Mouse (Mus musculus) neutrophil, adult 5-6 weeks (primary cell): ENCODE data around the gene Tcp11x2. TPM values are rescaled to one million over a fixed set of nuclear protein-coding genes. Genes with fewer than 3 reads are reported as not detected.
A peak's percentile ranks its signal among the peaks of the same experiment; 100 is the strongest.

Source experiments
- ATAC-seq: fragments of 151-379, 151-347 bp; 2 replicates; pipeline ENCODE4 v1.8.0; 2017; ENCODE audit warnings: mild to moderate bottlenecking, moderate TSS enrichment; ENCODE audit not compliant: insufficient number of reproducible peaks, poor library complexity, low FRiP score, severe bottlenecking; ENCODE audit errors: extremely low read depth
- total RNA-seq: library from RNA; stranded (forward); fragments of 200-1000 nt; gene quantifications from 2 replicates; pipeline ENCODE4 v1.2.3, GENCODE M21; 2017

The Tcp11x2 gene
- total RNA-seq = not detected in 2 replicates

- no peak for ATAC-seq
Measured at GRCm38 (mm10) chrX:135693633-135694032, at the start of gene Tcp11x2. Tcp11x2 (minus strand) TSS chrX:135693790.

DNA sequence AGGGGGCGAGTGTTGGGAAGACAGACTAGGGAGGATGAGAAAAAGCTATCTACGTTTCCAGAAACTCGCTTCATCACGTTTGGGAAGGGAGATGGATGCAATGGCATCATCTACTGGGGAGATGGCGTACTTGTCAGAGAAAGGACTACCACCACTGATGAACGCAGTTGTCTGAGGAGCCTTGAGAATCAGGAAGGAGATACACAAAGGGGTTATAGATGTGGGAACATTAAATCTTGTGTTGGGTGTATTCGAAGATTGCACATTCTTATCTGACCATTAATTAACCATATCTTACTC is 49.4 kb upstream of the Tcp11x2 start:
- no peak for ATAC-seq

DNA sequence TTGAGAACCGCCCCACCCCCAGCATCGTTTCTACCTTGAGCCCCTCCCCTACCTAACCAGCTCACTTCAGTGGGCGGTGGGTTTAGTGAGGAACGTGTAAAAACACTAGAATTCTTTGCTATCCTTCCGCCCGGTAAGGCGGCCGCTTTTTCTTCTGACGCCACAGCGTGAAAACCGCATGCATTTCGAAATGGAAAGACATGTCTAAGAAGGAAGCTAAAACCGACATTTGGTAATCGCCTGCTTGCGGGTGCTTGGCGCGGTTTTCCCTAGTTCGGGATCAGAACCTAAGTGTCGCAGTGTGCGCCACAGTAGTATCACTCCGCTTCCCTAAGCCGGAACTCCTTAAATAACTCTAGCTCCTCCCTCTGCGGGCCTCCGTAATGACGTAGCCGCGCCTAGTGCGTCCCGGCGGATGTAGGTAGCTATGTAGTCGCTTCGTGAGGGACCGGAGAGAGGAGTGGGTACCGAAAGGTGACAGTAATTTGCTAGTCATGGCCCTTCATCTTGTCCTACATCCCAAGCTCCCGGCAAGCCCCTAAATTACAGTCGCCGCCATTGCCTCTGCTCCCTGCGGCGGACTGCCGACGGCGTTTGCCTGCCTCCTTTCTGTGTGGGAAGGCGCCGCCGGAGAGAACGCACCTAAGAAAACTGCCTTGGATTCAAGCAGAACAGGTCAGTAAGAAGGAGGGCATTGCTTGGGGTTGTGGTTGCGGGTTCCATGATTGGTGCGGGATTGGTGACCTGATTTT is 48.9 kb upstream of the Tcp11x2 start, which contains the start of the genes Armcx5 and Gprasp1:
Armcx5 (plus strand) TSS at position 430 of the 752 bp plus-strand sequence.
Gprasp1 (plus strand) TSS at position 430 of the 752 bp plus-strand sequence.
- ATAC-seq = peak; percentile 99

- ATAC-seq = peak; percentile 59
Measured at GRCm38 (mm10) chrX:135738730-135739520, 45.3 kb upstream of the Tcp11x2 start.

- ATAC-seq = no peak
Measured at GRCm38 (mm10) chrX:135725161-135725560, 31.6 kb upstream of the Tcp11x2 start, which contains the start of gene Tmsb15a. Tmsb15a (minus strand) TSS chrX:135725261.

GRCm38 (mm10) chrX:135712845-135713244 is 19.3 kb upstream of the Tcp11x2 start:
- ATAC-seq = no peak

DNA sequence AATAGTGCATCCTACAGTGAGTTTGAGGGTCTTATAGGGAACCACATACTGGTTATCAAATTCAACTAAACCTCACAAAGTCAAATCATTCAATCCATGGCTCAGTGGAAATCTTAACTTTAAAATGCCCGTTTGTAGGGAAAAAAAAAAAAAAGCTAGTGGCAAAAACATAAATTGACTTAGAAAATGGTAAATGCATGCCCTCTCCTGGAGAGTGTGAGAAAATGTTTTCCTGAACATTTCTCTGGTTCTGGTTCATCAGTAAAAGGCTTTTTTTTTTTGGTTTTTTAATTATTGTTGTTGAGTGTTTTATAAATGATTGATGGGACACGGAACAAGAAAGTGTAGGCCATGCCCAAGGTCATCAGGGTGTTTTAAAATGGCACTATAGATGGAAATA is 10.8 kb upstream of the Tcp11x2 start:
- no peak for ATAC-seq

- no peak for ATAC-seq
Measured at GRCm38 (mm10) chrX:135703111-135703510, 9.5 kb upstream of the Tcp11x2 start.

- no peak for ATAC-seq
Measured at GRCm38 (mm10) chrX:135687802-135688201, 5.8 kb downstream of the Tcp11x2 start.

DNA sequence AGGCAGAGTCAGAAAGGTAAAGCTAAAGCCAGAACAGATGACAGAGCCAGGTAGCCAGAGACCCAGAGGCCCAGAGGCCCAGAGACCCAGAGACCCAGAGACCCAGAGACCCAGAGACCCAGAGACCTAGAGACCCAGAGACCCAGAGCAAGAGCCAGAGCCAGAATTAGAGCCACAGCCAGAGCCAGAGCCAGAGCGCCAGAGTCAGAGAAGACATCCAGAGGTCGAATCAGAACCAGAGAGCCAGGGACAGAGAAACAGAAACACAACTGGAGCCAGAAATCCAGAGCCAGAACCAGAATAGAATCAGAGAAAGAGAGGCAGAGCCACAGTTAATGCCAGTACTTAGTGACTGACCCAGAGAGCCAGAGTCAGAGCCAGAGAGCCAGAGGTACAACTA is 11.7 kb downstream of the Tcp11x2 start:
- ATAC-seq = no peak

GRCm38 (mm10) chrX:135652173-135652772 is 41.3 kb downstream of the Tcp11x2 start:
- ATAC-seq = no peak

GRCm38 (mm10) chrX:135627605-135628004 is 66.0 kb downstream of the Tcp11x2 start, which contains the start of gene Prame:
Prame (minus strand) TSS chrX:135627705.
- no peak for ATAC-seq

Other genes starting within 250 kb of the Tcp11x2 start
- gene AV320801, start 199.2 kb downstream of the Tcp11x2 start, total RNA-seq = not detected in 2 replicates
- not detected in 2 replicates for gene Nxf7, start 95.0 kb downstream of the Tcp11x2 start, total RNA-seq
- not detected in 2 replicates for gene Prame, start 66.1 kb downstream of the Tcp11x2 start, total RNA-seq
- gene Tmsb15a, start 31.5 kb upstream of the Tcp11x2 start, total RNA-seq = not detected in 2 replicates
- gene Armcx5, start 48.9 kb upstream of the Tcp11x2 start, total RNA-seq = 28.2 and 29.0 TPM in 2 replicates
- gene Gprasp1, start 48.9 kb upstream of the Tcp11x2 start, total RNA-seq = 42.1 and 46.6 TPM in 2 replicates
- 6.5 and 8.0 TPM in 2 replicates for gene Bhlhb9, start 103.8 kb upstream of the Tcp11x2 start, total RNA-seq
- gene Gprasp2, start 145.2 kb upstream of the Tcp11x2 start, total RNA-seq = 2.2 and 3.1 TPM in 2 replicates